ENCODE assay signal across 13 mouse cellular contexts in genomic region chr14:48127609-48128185, GRCm38 (mm10). TPM values are rescaled to one million over a fixed set of nuclear protein-coding genes. Genes with fewer than 3 reads are reported as not detected.
A peak's percentile ranks its signal among the peaks of the same experiment; 100 is the strongest.
DNase-seq lines count a peak whose midpoint lies in the region; ATAC-seq and TF ChIP-seq lines count a peak whose summit lies in the region.
"Had no signal": no experiment of that assay in that cellular context is flagged by ENCODE, and none has a peak within 500 bp of the region (broad histone marks: within the 10 kb centered on the region; RNA-seq: fewer than 3 reads in every experiment).

No protein-coding gene starts in this region.

- peaks cover 37% of the 10 kb centered on the region for H3K4me1 ChIP-seq in hindbrain, postnatal 0 days (ENCODE audit: insufficient read depth, low read length)
- H3K4me1 ChIP-seq in heart, adult 2 months (ENCODE audit: control insufficient read depth, insufficient read depth, low read length) = peaks cover 27% of the 10 kb centered on the region

- ATAC-seq in hindbrain, postnatal 0 days = no peak
- ATAC-seq: forebrain, embryonic 13.5 days had no signal

- H3K4me3 ChIP-seq in hindbrain, postnatal 0 days (ENCODE audit: low read length) = no peak overlapping the region
- H3K4me3 ChIP-seq in heart, adult 2 months = no peak overlapping the region
- H3K4me3 ChIP-seq: forebrain, embryonic 13.5 days; neural tube, embryonic 13.5 days had no signal

- no peaks in the 10 kb centered on the region for H3K36me3 ChIP-seq in hindbrain, postnatal 0 days (ENCODE audit: insufficient read depth, low read length)
- no peaks in the 10 kb centered on the region for H3K36me3 ChIP-seq in heart, adult 2 months (ENCODE audit: control insufficient read depth, insufficient read depth, low read length)
- H3K36me3 ChIP-seq: neural tube, embryonic 13.5 days had no signal

- H3K4me2 ChIP-seq in hindbrain, postnatal 0 days (ENCODE audit: low read depth, low read length) = peak overlapping the region; percentile 16
- H3K4me2 ChIP-seq: forebrain, embryonic 13.5 days; neural tube, embryonic 13.5 days had no signal

- DNase-seq in embryo, embryonic 10 days (ENCODE audit: low spot score) = peak; percentile 26
- no peak for DNase-seq in embryo, embryonic 11 days
- DNase-seq in kidney, adult 18-20 months = peak; percentile 59
- no peak for DNase-seq in kidney, postnatal 10 days
- no peak for DNase-seq in hindbrain, postnatal 0 days (ENCODE audit: low spot score)
- DNase-seq in kidney, postnatal 25 days = peak; percentile 52 to 83
- DNase-seq in right cerebral cortex, adult 18-20 months = no peak
- no peak for DNase-seq in heart, adult 2 months
- DNase-seq: liver; lung, adult 18-20 months; lung, postnatal 4 days had no signal

- no peaks in the 10 kb centered on the region for H3K27me3 ChIP-seq in hindbrain, postnatal 0 days (ENCODE audit: insufficient read depth, low read length)
- H3K27me3 ChIP-seq in heart, adult 2 months (ENCODE audit: control insufficient read depth, insufficient read depth, low read length) = no peaks in the 10 kb centered on the region
- H3K27me3 ChIP-seq: forebrain, embryonic 13.5 days; neural tube, embryonic 13.5 days had no signal

- no peak overlapping the region for H3K27ac ChIP-seq in hindbrain, postnatal 0 days
- H3K27ac ChIP-seq in heart, adult 2 months = no peak overlapping the region
- H3K27ac ChIP-seq: forebrain, embryonic 13.5 days; neural tube, embryonic 13.5 days had no signal

- H3K9me3 ChIP-seq in hindbrain, postnatal 0 days (ENCODE audit: low read length) = no peaks in the 10 kb centered on the region
- H3K9me3 ChIP-seq: forebrain, embryonic 13.5 days; neural tube, embryonic 13.5 days had no signal

- TF ChIP-seq CTCF in hindbrain, postnatal 0 days (IDR thresholded peaks at IDR 0.05; ENCODE audit: low read depth) = no peak
- TF ChIP-seq CTCF in heart, adult 2 months (IDR thresholded peaks at IDR 0.05) = no peak

- intact Hi-C loops in heart, adult 2 months (cut with DNase I) = no loop called here

- 27% methylated on average over 8 of the region's 8 CpGs for WGBS in hindbrain, postnatal 0 days
- WGBS in heart, adult 2 months = 83% methylated on average over 8 of the region's 8 CpGs

- peaks cover 6% of the 10 kb centered on the region for H3K79me2 ChIP-seq in heart, adult 2 months (replicated peaks; ENCODE audit: control insufficient read depth, insufficient read depth, low read length)

- H3K9ac ChIP-seq in hindbrain, postnatal 0 days (replicated peaks; ENCODE audit: low read length) = no peak overlapping the region
- H3K9ac ChIP-seq in heart, adult 2 months (ENCODE audit: low read depth, low read length) = no peak overlapping the region
- H3K9ac ChIP-seq: forebrain, embryonic 13.5 days; neural tube, embryonic 13.5 days had no signal

- TF ChIP-seq EP300 in heart, adult 2 months (IDR thresholded peaks at IDR 0.05; ENCODE audit: insufficient read depth, low read depth, low read length) = no peak

- no peak for TF ChIP-seq POLR2A in heart, adult 2 months (IDR thresholded peaks at IDR 0.05; ENCODE audit: insufficient read depth, low read depth, low read length)

RNA-seq across cellular contexts. Expression of gene Peli2, which starts 7.1 kb away (rescaled TPM):
- 38.8 and 63.6 TPM in 2 replicates for total RNA-seq in hindbrain, postnatal 0 days (2014; rRNA removed)
- 15.1 and 16.5 TPM in 2 replicates for polyA plus RNA-seq in hindbrain, postnatal 0 days (2015; fragmentation: Nextera tagmentation; extraction: Ambion mirVana)
- total RNA-seq in heart, adult 2 months (2021) = 10 to 100 TPM; 17.2 to 20.3 TPM
- 8.1 and 10.1 TPM in 2 replicates for polyA plus RNA-seq in heart, adult 2 months (2012; rRNA removed)

Comparison
In these comparisons a context has a peak if more than half of its experiments do, and no peak if none do; other contexts are left out.
1. DNase-seq: peak in embryo, embryonic 10 days (single experiment), kidney, adult 18-20 months (single experiment) and kidney, postnatal 25 days (2 of 2); none in embryo, embryonic 11 days (single experiment), kidney, postnatal 10 days (single experiment), hindbrain, postnatal 0 days (single experiment), right cerebral cortex, adult 18-20 months (single experiment) and heart, adult 2 months (0 of 2).